Mouse (Mus musculus): Measurements from ENCODE around the gene Snd1.

- TF ChIP-seq CTCF (conservative IDR thresholded peaks at IDR 0.05; ENCODE audit: low read length) = no peak
- TF ChIP-seq NANOG (IDR thresholded peaks at IDR 0.05; ENCODE audit: borderline replicate concordance, low read length) = no peak
- no peak for TF ChIP-seq POU5F1 (IDR thresholded peaks at IDR 0.05; ENCODE audit: borderline replicate concordance, low read length)
Measured at GRCm38 (mm10) chr6:28681521-28682457, 206.8 kb downstream of the Snd1 start.

Measured in E14TG2a.4 (cell line).